Mouse (Mus musculus): Measurements from ENCODE around the gene Gm16503. TPM values are rescaled to one million over a fixed set of nuclear protein-coding genes. Genes with fewer than 3 reads are reported as not detected.
"Not testable (repeated sequence)": the region's sequence is repeated elsewhere in the genome, so short reads cannot be mapped to it uniquely, and the experiment has no call there.

Gm16503 gene
- polyA plus RNA-seq, 1 experiment: not detected

- H3K36me3 ChIP-seq (ENCODE audit: control insufficient read depth, insufficient read depth); H3K79me2 ChIP-seq (ENCODE audit: control insufficient read depth, insufficient read depth); H3K4me3 ChIP-seq; H3ac ChIP-seq (ENCODE audit: control insufficient read depth, insufficient read length); H3K4me2 ChIP-seq (ENCODE audit: low read depth); H3K27me3 ChIP-seq (ENCODE audit: control insufficient read depth, insufficient read depth, insufficient read length): not testable (repeated sequence)
Measured at GRCm38 (mm10) chr4:147558011-147558410, 18.0 kb downstream of the Gm16503 start.

DNA sequence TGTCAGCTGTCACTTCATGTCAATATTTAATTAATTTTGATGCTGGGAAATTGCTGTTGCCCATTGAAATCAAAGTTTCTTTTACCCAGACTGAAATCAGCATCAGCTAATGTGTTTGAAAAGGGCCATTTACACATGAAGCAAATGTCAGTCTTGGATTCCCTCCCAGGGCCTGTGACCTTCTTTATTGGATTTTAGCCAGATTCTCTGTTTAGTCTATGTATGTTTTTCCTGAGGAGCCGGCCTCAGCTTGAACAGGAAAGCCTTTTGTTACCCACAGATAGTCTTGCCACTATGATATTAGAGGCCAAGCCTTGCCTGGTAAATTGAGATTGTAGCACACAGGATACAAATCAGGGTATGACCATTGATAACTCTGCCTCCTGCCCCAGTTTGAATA lies 19.1 kb downstream of the Gm16503 start:
- H3ac ChIP-seq (ENCODE audit: control insufficient read depth, insufficient read length); H3K27me3 ChIP-seq (ENCODE audit: control insufficient read depth, insufficient read depth, insufficient read length); H3K36me3 ChIP-seq (ENCODE audit: control insufficient read depth, insufficient read depth); H3K4me2 ChIP-seq (ENCODE audit: low read depth); H3K79me2 ChIP-seq (ENCODE audit: control insufficient read depth, insufficient read depth); H3K4me3 ChIP-seq: not testable (repeated sequence)

- Histone ChIP-seq H3K79me2 (ENCODE audit: control insufficient read depth, insufficient read depth) (no peaks in the 10 kb centered on the region), H3K36me3 (ENCODE audit: control insufficient read depth, insufficient read depth) (no peaks in the 10 kb centered on the region), H3K4me2 (ENCODE audit: low read depth) (no peak overlapping the region), H3K4me3 (no peak overlapping the region), H3ac (ENCODE audit: control insufficient read depth, insufficient read length) (no peak overlapping the region), H3K27me3 (ENCODE audit: control insufficient read depth, insufficient read depth, insufficient read length) (no peaks in the 10 kb centered on the region)
- no peak for TF ChIP-seq TCF12 (IDR thresholded peaks at IDR 0.05; ENCODE audit: insufficient read depth, poor library complexity, severe bottlenecking)
- no peak for TF ChIP-seq POLR2A (IDR thresholded peaks at IDR 0.05; ENCODE audit: insufficient read length, low read depth)
- no peak for TF ChIP-seq REST (IDR thresholded peaks at IDR 0.05; ENCODE audit: insufficient read depth, insufficient read length)
- TF ChIP-seq USF1 (IDR thresholded peaks at IDR 0.05; ENCODE audit: low read depth): no peak
- no peak for TF ChIP-seq TCF3 (IDR thresholded peaks at IDR 0.05; ENCODE audit: insufficient read length, low read depth)
- TF ChIP-seq MYOD1 (IDR thresholded peaks at IDR 0.05; ENCODE audit: control insufficient read depth in 1 of 3, insufficient read length in 2 of 3, low read depth in 2 of 3): no peak
- TF ChIP-seq MAX (IDR thresholded peaks at IDR 0.05; ENCODE audit: low read depth): no peak
- TF ChIP-seq E2F4 (IDR thresholded peaks at IDR 0.05; ENCODE audit: insufficient read depth): no peak
- no peak for TF ChIP-seq SRF (IDR thresholded peaks at IDR 0.05; ENCODE audit: control insufficient read depth, insufficient read length, low read depth)
- TF ChIP-seq CEBPB (IDR thresholded peaks at IDR 0.05; ENCODE audit: insufficient read depth, poor library complexity, severe bottlenecking): no peak
- no peak for TF ChIP-seq MYOG (IDR thresholded peaks at IDR 0.05; ENCODE audit: control insufficient read depth in 1 of 3, insufficient read depth in 1 of 3, insufficient read length in 2 of 3, low read depth in 2 of 3)
- TF ChIP-seq POLR2AphosphoS2 (IDR thresholded peaks at IDR 0.05; ENCODE audit: insufficient read length, low read depth): no peak
Measured at GRCm38 (mm10) chr4:147565426-147566220, 25.6 kb downstream of the Gm16503 start.

GRCm38 (mm10) chr4:147571156-147571555 lies 31.1 kb downstream of the Gm16503 start:
- H3K4me2 ChIP-seq (ENCODE audit: low read depth); H3K4me3 ChIP-seq; H3ac ChIP-seq (ENCODE audit: control insufficient read depth, insufficient read length); H3K79me2 ChIP-seq (ENCODE audit: control insufficient read depth, insufficient read depth); H3K27me3 ChIP-seq (ENCODE audit: control insufficient read depth, insufficient read depth, insufficient read length); H3K36me3 ChIP-seq (ENCODE audit: control insufficient read depth, insufficient read depth): not testable (repeated sequence)

GRCm38 (mm10) chr4:147579371-147579770 lies 39.4 kb downstream of the Gm16503 start:
- H3K27me3 ChIP-seq (ENCODE audit: control insufficient read depth, insufficient read depth, insufficient read length); H3K79me2 ChIP-seq (ENCODE audit: control insufficient read depth, insufficient read depth); H3K4me2 ChIP-seq (ENCODE audit: low read depth); H3K4me3 ChIP-seq; H3K36me3 ChIP-seq (ENCODE audit: control insufficient read depth, insufficient read depth); H3ac ChIP-seq (ENCODE audit: control insufficient read depth, insufficient read length): not testable (repeated sequence)

- H3K36me3 ChIP-seq (ENCODE audit: control insufficient read depth, insufficient read depth): no peaks in the 10 kb centered on the region
- no peaks in the 10 kb centered on the region for H3K27me3 ChIP-seq (ENCODE audit: control insufficient read depth, insufficient read depth, insufficient read length)
- H3K79me2 ChIP-seq (ENCODE audit: control insufficient read depth, insufficient read depth): no peaks in the 10 kb centered on the region
- no peak overlapping the region for H3ac ChIP-seq (ENCODE audit: control insufficient read depth, insufficient read length)
- TF ChIP-seq MYOG (IDR thresholded peaks at IDR 0.05; ENCODE audit: control insufficient read depth in 1 of 3, insufficient read depth in 1 of 3, insufficient read length in 2 of 3, low read depth in 2 of 3): no peak
- H3K4me2 ChIP-seq (ENCODE audit: low read depth): no peak overlapping the region
- H3K4me3 ChIP-seq: no peak overlapping the region
Measured at GRCm38 (mm10) chr4:147586511-147587473, 46.8 kb downstream of the Gm16503 start.

Other genes starting within 250 kb of the Gm16503 start
- gene Zfp988, start 234.5 kb upstream of the Gm16503 start, polyA plus RNA-seq (2012; fragmentation: generic; extraction: Trizol): 0.01 TPM
- 0.04 TPM for gene Zfp978, start 178.9 kb upstream of the Gm16503 start, polyA plus RNA-seq (2012; fragmentation: generic; extraction: Trizol)
- gene Zfp982, start 47.8 kb upstream of the Gm16503 start, polyA plus RNA-seq (2012; fragmentation: generic; extraction: Trizol): 0.05 TPM
- gene Zfp985, start 13.1 kb downstream of the Gm16503 start, polyA plus RNA-seq (2012; fragmentation: generic; extraction: Trizol): 0.97 TPM
- gene Zfp979, start 102.3 kb downstream of the Gm16503 start, polyA plus RNA-seq (2012; fragmentation: generic; extraction: Trizol): 0.46 TPM
- gene Zfp534, start 162.3 kb downstream of the Gm16503 start, polyA plus RNA-seq (2012; fragmentation: generic; extraction: Trizol): not detected